Mouse (Mus musculus) layer of hippocampus, postnatal 10 days (tissue): ENCODE data around the gene Fam210b. TPM values are rescaled to one million over a fixed set of nuclear protein-coding genes. Genes with fewer than 3 reads are reported as not detected.

Source experiments
- DNase-seq, 2 experiments: peaks; one replicate each; pipeline ENCODE4 v3.0.0; 2021; ENCODE audit warnings: low spot score in 2 of 2
- total RNA-seq, 2 experiments: library from RNA; stranded (reverse); gene quantifications; 2 replicates each; pipeline ENCODE4 v1.2.3; 2021

Gene Fam210b
- total RNA-seq, 2 experiments from 2014 or later, result 26.2 to 27.4 TPM

DNA sequence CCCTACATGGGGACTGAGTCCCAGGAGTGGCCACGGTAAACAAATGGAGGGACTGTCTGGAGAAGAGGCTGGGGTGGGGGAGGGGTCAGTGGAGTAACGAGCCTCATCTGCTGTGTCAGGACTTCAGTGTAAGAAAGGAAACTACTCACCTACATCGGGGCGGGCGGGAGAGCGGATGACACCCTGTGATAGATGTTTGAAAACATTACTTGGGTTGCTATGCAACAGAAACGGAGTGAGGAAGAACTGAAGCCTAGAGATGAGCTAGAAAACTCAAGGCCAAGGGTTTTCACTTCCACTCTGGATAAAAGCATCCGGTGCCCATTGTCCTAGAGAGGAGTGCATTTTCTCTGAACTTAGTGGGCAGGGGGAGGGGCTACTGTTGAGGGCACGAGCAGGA is 54.5 kb downstream of the Fam210b start:
- no peak for DNase-seq

DNA sequence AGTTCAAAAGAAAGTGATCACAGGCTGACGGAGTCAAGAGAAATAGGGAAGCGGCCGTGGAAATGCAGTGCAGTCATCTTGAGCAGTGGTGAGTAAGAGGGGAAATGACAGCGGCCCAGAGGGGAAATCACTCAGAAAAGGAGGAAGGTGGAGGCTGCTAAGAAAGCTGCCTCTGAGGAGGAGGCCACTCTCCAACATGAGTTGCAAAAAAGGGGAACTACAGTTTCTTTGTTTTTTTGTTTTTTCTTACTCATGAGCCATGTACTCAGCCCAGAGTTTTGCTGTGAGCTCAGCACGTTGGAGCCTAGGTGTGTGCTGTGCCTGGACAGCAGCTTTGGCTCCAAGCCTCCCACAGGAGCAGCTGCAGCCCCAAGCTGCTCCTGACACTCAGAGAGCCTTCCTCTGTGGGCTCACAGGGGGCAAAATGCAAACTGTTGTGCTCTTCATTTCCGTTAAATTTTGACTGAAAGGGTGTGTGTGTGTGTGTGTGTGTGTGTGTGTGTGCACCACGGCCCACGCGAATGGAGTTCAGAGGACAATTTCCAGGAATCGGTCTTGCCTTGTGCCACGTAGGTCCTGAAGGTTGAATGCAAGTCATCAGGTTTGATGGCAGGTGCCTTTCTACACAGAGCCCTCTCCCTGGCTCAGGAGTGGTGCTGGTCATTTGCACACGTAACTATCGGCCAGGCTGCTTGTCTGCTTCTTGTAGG is 55.9 kb downstream of the Fam210b start:
- DNase-seq, result no peak

DNA sequence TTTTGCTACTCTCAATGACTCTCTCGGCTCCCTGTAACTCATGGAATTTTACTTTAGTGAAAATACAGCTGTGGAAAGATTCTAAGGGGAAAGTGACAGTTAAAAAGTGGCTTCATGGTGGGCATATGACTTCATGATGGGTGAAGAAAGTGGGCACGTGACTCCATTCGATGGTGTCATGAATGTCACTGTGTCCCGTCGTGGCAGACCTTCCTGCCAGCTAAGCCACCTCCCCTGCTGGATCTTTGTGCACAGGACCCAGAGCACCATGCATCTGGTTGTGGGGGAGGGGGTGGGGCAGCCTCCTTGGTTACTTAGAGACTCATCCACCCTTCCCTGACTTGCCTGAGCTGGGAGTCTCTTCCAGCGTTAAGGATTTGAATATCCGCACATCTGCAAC is 58.9 kb downstream of the Fam210b start:
- no peak for DNase-seq

- no peak for DNase-seq
Observed at GRCm38 (mm10) chr2:172405011-172405410, 59.6 kb downstream of the Fam210b start.

Other genes with a start within 250 kb of the Fam210b start
- gene Mc3r, start 97.1 kb upstream of the Fam210b start, total RNA-seq, result under 1 TPM; 0.29 to 0.39 TPM
- gene Aurka, start 25.0 kb downstream of the Fam210b start, total RNA-seq, result 1 to 10 TPM; 4.5 to 5.3 TPM
- 10 to 100 TPM; 23.7 to 24.2 TPM for gene Cstf1, start 25.1 kb downstream of the Fam210b start, total RNA-seq
- gene Cass4, start 48.2 kb downstream of the Fam210b start, total RNA-seq, result under 1 TPM; 0.41 to 0.47 TPM
- 10 to 100 TPM; 58.4 to 59.6 TPM for gene Rtf2, start 95.0 kb downstream of the Fam210b start, total RNA-seq
- not detected for gene Gcnt7, start 113.0 kb downstream of the Fam210b start, total RNA-seq
- gene Fam209, start 127.0 kb downstream of the Fam210b start, total RNA-seq, result not detected
- 1 to 10 TPM; 1.6 to 1.9 TPM for gene Tfap2c, start 204.0 kb downstream of the Fam210b start, total RNA-seq